Mouse (Mus musculus): ENCODE measurements around the gene Gm12216.

The Gm12216 gene

DNA sequence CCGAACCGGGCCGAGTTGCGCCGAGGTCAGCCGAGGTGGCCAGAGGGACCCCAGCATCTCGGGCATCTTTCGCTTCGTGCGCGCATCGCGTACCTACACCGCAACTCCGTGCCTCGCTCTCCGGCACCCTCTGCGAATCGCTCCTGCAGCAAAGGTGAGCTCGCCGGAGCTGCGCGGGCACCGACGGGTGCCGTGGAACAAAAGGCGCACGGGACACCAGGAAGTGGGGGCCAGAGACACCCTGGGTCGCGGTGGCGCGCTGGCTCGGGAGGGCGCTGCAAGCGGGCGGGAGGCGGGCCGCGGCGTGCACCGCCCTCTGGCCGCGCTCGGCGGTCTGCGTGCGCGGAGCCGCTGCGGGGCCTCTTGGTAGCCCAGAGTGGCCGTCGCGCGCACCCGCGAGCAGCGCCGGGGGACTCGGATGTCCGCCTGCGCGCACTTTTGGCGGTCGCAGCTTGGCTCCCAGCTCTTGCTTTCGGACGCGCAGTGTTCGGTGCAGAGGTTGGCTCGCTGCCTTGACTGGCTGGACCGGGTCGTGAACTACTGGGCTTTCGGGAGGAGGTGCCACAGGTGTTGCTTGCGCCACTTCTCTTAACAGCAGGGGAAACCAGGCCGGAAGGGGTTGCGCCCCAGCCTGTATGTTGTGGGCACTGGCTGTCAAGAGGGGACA is 88.8 kb downstream of the Gm12216 start:
- no peak for DNase-seq (ENCODE audit: low read depth, low spot score)

DNA sequence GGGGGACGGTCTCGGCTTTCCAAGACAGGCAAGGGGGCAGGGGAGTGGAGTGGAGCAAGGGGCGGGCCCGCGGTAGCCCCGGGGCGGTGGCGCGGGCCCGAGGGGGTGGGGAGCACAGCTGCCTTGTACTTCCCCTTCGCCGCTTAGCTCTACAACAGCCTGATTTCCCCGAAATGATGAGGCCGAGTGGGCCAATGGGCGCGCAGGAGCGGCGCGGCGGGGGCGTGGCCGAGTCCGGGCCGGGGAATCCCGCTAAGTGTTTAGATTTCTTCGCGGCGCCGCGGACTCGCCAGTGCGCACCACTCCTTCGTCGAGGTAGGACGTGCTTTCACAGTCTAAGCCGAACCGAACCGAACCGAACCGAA is 89.3 kb downstream of the Gm12216 start, which contains the start of gene Irf1:
Gene Irf1, plus strand, starts transcription at position 255 of the 365 bp plus-strand sequence.
- DNase-seq (ENCODE audit: low read depth, low spot score): peak; percentile 98

GRCm38 (mm10) chr11:53769185-53769576 is 89.9 kb downstream of the Gm12216 start:
- DNase-seq (ENCODE audit: low read depth, low spot score): peak; percentile 51

DNA sequence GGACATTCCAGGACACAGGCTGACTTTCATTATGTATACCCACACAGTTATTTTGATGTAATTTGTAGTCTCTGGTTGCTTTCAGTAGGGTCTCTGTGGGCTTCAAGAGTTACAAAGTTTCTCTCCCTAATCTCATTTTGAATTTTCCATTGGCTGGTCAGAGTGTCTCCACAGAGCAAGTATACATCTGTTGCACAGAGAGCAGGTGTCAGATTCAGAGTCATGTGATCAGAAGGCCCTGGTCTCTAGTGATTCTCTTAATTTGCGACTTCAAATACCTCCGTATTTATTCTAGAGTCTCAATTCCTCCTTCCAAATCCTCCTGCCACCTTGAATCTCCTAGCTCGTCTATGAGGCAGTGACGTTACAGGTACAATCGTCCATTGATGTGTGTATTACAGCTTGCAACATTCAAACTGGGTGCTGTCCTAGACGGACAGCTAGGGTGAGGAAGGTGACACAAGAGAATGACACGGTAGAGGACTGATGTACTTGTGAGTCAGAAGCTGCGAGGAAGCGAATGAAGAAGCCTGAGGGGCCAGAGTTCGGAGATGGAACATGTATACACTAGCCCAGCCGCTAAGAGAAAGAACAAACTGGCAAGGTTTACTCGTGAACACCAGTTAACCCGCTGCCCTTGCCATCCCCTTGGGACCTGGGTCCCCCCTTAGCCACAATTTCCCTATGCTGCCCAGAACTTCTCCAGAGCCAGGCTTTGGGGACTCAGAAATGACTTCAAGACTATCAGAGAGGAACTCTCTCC is 90.5 kb downstream of the Gm12216 start:
- peak; percentile 51 for DNase-seq (ENCODE audit: low read depth, low spot score)

- peak; percentile 14 for DNase-seq (ENCODE audit: low read depth, low spot score)
These were observed 94.5 kb downstream of the Gm12216 start for GRCm38 (mm10) chr11:53764581-53764980.

DNA sequence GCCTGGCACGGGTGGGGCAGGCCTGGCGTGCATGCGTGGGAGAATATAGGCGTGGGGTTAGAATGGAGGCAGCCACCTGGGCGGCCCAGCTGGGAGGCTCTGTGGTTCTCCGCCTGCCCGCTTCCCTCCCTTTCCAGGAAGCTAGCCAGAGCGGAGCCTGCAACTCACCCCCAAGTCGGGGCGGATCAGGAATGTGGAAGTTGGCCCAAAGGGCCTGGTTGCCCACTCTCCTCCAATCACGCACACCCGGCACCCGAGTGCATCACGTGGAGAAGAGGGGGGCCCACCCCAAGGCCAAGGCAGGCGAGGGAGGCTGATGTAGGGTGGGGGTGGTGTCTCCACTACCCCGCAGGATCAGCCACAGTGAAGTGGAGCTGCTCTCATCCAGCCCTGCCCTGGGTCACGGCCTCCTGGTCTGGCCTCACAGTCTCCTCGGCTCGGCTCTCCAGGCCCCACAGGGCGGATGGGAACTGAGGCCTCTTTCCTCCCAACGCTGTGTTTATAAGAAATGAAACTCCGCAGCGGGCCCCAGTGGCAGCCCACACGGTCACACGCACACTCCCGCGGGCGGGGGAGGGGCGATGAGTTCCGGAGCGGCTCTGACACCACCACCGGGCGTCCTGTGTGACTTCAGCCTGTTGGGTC is 95.4 kb downstream of the Gm12216 start:
- DNase-seq (ENCODE audit: low read depth, low spot score): peak; percentile 95

DNA sequence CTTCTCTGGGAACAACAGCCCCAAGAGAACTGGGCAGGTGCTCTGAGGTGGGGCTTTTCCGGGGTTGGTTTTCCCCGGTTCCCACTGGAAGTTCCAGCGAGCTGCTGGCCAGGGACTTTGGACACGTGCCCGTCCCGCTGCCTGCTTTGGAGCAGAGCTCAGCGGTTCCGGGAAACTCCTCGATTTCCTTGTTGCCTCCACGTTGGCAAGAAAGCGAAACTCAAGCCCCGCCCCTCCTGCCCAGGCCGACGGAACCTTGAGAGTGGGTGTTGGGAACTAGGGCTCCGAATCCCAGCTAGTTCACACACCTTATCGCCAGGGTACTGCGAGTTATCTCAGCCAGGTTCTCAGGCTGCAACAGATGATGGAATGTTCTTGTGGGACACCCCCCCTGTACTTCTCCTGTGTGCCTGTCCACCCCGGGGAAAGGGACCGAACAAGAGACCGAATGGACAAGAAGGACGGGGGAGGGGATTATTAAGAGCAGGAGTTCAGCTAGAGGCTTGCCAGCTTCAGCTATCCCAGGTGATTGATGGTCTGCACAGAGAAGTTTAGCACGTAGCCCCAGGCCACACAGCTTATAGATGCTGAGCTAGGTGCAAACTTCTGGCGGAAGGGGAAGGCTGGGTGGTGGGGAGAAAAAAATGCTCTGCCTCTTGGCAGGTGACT is 96.1 kb downstream of the Gm12216 start:
- peak; percentile 79 for DNase-seq (ENCODE audit: low read depth, low spot score)

DNA sequence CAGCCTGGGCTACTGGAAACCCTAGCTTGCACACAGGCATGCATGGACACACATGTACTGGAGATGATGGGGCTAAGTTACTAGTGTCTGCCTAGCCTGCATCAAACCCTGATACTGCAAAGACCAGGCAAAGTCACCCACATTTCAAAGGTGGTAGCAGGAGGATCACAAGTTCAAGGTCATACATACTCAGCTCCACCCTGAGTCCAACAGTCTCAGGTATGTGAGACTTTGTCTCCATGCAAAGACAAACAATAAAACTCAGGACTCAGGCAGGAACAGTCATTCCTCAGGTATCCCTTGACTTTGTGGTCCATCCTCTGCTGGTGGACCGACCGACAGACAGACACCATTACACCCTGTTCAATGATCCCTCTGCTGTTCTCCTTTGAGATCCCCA is 96.6 kb downstream of the Gm12216 start:
- peak; percentile 27 for DNase-seq (ENCODE audit: low read depth, low spot score)

DNA sequence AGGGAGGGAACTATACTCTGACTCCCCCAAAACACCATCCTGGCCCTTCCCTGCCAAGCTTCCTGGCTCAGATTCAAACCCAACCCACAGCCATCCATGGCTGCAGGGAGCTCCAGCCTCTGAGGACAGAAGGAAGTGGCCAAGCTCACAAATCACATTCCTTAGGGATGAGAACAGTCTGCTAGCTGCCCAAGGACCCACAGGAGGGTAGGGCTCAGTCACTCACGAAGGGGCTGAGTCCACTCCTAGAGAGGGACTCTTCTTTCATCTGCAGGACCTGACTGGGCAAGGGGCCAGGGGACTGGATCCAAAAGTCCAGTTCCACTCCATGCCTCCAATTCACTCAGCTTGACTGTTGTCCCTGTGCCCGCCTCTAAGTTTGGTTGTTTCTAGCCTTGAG is 97.2 kb downstream of the Gm12216 start:
- DNase-seq (ENCODE audit: low read depth, low spot score): no peak

DNA sequence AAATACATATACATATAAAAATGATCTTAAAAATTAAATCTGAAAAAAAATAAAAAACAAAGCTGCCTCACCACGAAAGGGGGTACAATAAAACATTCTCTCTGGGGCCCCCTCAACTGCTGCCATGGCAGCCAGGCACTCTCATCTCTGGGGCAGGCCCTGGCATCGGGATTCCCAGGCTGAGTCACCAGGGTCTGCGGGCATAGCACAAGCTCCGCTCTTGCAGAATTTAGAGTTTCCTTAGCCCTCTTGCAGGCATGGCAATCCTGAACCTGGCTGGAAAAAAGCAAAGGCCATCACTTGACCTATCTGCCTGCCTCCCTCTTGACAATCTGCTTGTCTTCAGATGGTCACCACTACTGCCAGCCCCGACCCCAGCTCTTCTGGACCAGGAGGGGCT is 97.8 kb downstream of the Gm12216 start:
- DNase-seq (ENCODE audit: low read depth, low spot score): no peak

GRCm38 (mm10) chr11:53759545-53760406 is 99.3 kb downstream of the Gm12216 start:
- no peak for DNase-seq (ENCODE audit: low read depth, low spot score)

DNA sequence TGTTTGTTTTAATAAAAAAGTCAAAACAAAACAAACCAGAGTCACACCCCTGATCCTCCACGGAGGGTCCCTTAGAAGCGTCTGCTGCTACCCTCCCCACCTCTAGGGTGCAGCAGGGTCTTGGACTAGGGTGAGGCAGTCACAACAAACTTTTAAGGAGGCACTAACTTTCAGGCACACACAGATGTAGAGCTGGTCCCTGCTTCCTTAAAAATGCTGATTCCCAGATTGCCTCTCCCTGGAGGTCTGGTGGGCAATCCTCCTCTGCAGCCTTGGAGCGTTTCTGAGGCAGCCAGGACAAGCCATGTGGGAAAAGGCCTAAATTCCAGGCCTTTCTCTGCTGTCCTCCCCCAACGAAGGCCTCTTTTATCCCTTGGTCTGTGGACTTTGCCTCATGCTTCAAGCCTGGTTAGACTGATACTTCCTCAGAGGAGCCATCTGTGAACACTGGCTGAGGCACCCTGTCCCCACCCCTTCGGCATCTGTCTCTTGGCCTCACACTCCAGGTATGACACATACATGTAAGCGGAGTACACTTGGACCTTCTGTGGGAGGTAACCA is 100.2 kb downstream of the Gm12216 start:
- peak; percentile 55 for DNase-seq (ENCODE audit: low read depth, low spot score)

DNA sequence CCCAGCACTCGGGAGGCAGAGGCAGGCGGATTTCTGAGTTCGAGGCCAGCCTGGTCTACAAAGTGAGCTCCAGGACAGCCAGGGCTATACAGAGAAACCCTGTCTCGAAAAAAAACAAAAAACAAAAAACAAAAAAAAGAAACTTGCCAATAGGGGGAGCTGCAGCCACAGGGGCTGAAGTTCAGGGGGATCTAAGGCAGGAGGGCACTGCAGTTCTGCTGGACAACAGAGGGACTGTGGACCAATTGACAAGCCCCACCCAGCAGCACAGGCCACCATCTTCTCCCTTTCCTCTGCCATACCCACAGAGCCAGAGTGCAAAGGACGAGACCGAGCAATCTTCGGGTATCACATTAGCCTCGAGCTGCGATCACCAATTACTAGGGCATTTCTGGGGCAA is 101.0 kb downstream of the Gm12216 start:
- peak; percentile 62 for DNase-seq (ENCODE audit: low read depth, low spot score)

DNA sequence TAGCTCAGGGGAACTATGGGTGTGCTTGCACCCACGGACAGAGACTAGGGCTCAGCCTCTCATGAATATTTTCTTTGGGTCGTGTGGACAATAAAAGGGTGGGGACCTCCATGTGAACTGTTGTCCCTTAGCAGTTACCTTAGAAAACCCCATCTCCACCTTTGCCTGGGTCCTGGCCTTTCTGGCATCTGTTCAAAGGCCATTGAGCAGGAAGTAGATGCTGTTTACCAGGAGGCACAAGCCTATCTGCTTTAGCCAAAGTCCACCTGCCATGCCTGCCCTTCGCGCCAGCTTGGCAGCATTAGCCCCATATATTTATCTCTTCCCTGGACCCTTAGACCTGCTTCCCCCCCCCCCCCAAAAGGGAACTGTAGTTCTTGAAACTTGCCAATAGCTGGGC is 101.4 kb downstream of the Gm12216 start:
- DNase-seq (ENCODE audit: low read depth, low spot score): no peak

DNA sequence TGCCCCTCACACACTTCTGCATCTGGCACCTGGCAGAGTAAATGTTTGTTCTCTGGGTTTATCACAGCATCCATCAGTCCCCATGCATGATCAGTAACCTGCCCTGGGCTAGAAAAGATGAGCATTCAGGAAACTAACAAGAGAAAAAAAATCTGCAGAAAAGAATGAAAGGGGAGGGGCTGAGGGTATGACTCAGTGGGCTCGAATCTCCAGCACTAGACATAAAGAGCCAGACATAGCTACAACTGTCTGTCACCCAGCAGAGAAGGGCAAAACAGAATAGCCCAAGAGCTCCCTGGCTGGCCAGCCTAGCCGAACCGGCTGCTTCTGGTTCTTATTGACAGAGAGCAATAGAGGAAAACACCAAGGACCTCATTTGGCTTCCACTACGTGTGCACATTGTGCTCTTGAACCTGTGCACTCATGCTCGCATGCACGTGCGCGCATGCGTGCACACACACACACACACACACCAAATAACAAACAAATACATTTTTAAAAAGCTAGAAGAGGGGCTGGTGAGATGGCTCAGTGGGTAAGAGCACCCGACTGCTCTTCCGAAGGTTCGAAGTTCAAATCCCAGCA is 104.0 kb downstream of the Gm12216 start:
- DNase-seq (ENCODE audit: low read depth, low spot score): no peak

- no peak for DNase-seq (ENCODE audit: low read depth, low spot score)
These were observed 109.2 kb downstream of the Gm12216 start for GRCm38 (mm10) chr11:53749716-53750352.

DNA sequence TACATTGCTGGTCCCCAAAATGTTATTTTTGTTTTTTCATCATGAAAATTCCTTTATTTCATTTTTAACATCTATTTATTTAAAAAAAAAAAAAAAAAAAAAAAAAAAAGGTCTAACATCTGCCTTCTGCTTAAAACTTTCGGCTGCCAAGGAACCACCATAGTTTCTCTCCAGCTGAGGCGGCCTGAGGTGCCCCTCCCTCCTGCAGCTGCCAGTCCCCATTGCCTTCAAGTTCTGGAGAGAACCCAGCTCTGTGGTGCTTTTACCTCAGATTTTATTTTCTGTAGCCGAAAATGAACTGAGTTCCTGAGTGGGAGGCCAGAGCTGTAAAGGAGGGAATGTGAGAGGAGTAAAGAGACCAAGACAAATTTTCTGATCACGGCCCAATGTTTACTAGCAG is 109.8 kb downstream of the Gm12216 start:
- no peak for DNase-seq (ENCODE audit: low read depth, low spot score)

GRCm38 (mm10) chr11:53748614-53749013 is 110.4 kb downstream of the Gm12216 start:
- no peak for DNase-seq (ENCODE audit: low read depth, low spot score)

GRCm38 (mm10) chr11:53747985-53748384 is 111.1 kb downstream of the Gm12216 start:
- DNase-seq (ENCODE audit: low read depth, low spot score): no peak

DNA sequence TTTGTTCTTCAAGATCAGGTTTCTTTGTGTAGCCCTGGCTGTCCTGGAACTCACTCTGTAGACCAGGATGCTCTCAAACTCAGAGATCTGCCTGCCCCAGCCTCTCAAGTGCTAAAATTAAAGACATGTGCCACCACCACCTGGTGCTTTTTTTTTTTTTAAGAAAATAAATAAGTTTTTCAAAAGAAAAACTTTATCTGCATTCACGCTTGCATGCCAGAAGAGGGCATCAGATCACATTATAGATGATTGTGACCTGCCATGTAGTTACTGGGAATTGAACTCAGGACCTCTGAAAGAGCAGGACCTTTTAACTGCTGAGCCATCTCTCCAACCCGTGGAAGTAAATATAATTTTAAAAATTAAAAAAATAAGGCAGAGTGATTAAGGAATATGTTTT is 113.8 kb downstream of the Gm12216 start:
- no peak for DNase-seq (ENCODE audit: low read depth, low spot score)

Data from CD4-positive, CD25-positive, alpha-beta regulatory T cell, adult 2 months (primary cell).